Mouse (Mus musculus) lung, adult 2 months (tissue): ENCODE results near the gene F8.

ENCODE experiments used
- CTCF ChIP-seq: fragments of 200-500 bp; IDR thresholded peaks from 2 replicates; pipeline ENCODE4 v1.5.1; 2011; ENCODE audit warnings: mild to moderate bottlenecking, low read length, control low read depth; ENCODE audit not compliant: insufficient read depth
- POLR2A ChIP-seq: fragments of 200-500 bp; IDR thresholded peaks from 2 replicates; pipeline ENCODE4 v1.6.1; 2011; ENCODE audit warnings: low read depth, mild to moderate bottlenecking, control low read depth, low read length, borderline replicate concordance; ENCODE audit errors: extremely low read depth

DNA sequence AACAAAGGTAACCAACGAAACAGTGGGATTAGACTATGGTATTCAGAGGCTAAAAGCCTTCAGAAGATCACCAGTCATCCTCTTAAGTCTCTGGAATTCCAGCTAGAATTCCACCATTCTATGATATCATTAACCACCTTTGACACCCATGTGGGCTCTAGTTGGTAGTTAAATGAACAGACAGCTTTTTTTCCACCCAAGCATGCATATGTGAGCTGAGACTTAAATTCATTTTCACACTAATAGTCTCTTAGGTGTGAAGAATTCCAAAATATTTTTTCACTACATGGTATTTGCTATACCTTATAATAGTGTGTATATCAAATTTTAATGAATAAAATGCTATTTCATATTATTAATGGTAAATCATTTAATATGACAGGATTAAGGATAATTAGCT lies 218.7 kb downstream of the F8 start, which contains the start of gene Smim9:
- TF ChIP-seq CTCF (no peak), POLR2A (no peak)
